Mouse (Mus musculus): Measurements from ENCODE around the gene Rere. TPM values are rescaled to one million over a fixed set of nuclear protein-coding genes. Genes with fewer than 3 reads are reported as not detected.

The Rere gene
- total and polyA plus RNA-seq, 3 experiments, result 4.1 to 31.8 TPM; not detected in 1

- Histone ChIP-seq H3K4me3 (ENCODE audit: control insufficient read depth in 1 of 2, insufficient read depth in 1 of 2, low read depth in 2 of 2, low read length in 2 of 2) (no peak overlapping the region), H3K9ac (ENCODE audit: control insufficient read depth, low read depth, low read length, poor library complexity, severe bottlenecking) (no peak overlapping the region), H3K27ac (ENCODE audit: control insufficient read depth, low read depth, low read length) (no peak overlapping the region), H3K27me3 (ENCODE audit: control insufficient read depth in 1 of 2, insufficient read depth in 2 of 2, low read length in 2 of 2) (no peaks in the 10 kb centered on the region), H3K9me3 (replicated peaks; ENCODE audit: insufficient read depth, low read length) (no peaks in the 10 kb centered on the region), H3K4me1 (ENCODE audit: control insufficient read depth in 1 of 2, insufficient read depth in 2 of 2, low read length in 2 of 2) (no peaks in the 10 kb centered on the region), H3K79me2 (ENCODE audit: control insufficient read depth, insufficient read depth, low read length, poor library complexity) (no peaks in the 10 kb centered on the region), H3K36me3 (ENCODE audit: control insufficient read depth in 1 of 2, insufficient read depth in 2 of 2, low read length in 2 of 2) (no peaks in the 10 kb centered on the region)
- DNase-seq (ENCODE audit: low read depth, low spot score), result no peak
- no peak for TF ChIP-seq HCFC1 (IDR thresholded peaks at IDR 0.05; ENCODE audit: low read depth, low read length)
- no peak for TF ChIP-seq ELF1 (IDR thresholded peaks at IDR 0.05; ENCODE audit: low read depth, low read length)
- no peak for TF ChIP-seq ZKSCAN1 (IDR thresholded peaks at IDR 0.05; ENCODE audit: low read depth, low read length)
- no peak for TF ChIP-seq TCF12 (IDR thresholded peaks at IDR 0.05; ENCODE audit: low read depth, low read length)
- TF ChIP-seq SMC3 (IDR thresholded peaks at IDR 0.05; ENCODE audit: low read depth, low read length), result no peak
- no peak for TF ChIP-seq MAZ (IDR thresholded peaks at IDR 0.05; ENCODE audit: low read depth, low read length)
- TF ChIP-seq E2F4 (IDR thresholded peaks at IDR 0.05; ENCODE audit: borderline replicate concordance, low read depth, low read length), result no peak
- TF ChIP-seq ETS1 (IDR thresholded peaks at IDR 0.05; ENCODE audit: low read depth, low read length), result no peak
- no peak for TF ChIP-seq MYB (IDR thresholded peaks at IDR 0.05; ENCODE audit: low read depth, low read length)
- no peak for TF ChIP-seq SIN3A (IDR thresholded peaks at IDR 0.05; ENCODE audit: low read length)
- TF ChIP-seq CHD1 (IDR thresholded peaks at IDR 0.05; ENCODE audit: low read depth, low read length), result no peak
- TF ChIP-seq TBP (IDR thresholded peaks at IDR 0.05; ENCODE audit: low read depth, low read length), result no peak
- TF ChIP-seq USF1 (IDR thresholded peaks at IDR 0.05; ENCODE audit: low read depth, low read length), result no peak
- TF ChIP-seq MAFK (IDR thresholded peaks at IDR 0.05; ENCODE audit: borderline replicate concordance, low read depth, low read length), result no peak
- no peak for TF ChIP-seq NELFE (IDR thresholded peaks at IDR 0.05; ENCODE audit: low read depth, low read length)
- no peak for TF ChIP-seq POLR2A (IDR thresholded peaks at IDR 0.05; ENCODE audit: control insufficient read depth in 1 of 2, insufficient read depth in 1 of 2, low read depth in 1 of 2, low read length in 2 of 2, poor library complexity in 1 of 2)
- no peak for TF ChIP-seq ZMIZ1 (IDR thresholded peaks at IDR 0.05; ENCODE audit: low read depth, low read length)
Observed at GRCm38 (mm10) chr4:150488767-150489166, 207.3 kb downstream of the Rere start.

GRCm38 (mm10) chr4:150490050-150490449, 208.6 kb downstream of the Rere start:
- Histone ChIP-seq H3K9ac (ENCODE audit: control insufficient read depth, low read depth, low read length, poor library complexity, severe bottlenecking) (no peak overlapping the region), H3K27ac (ENCODE audit: control insufficient read depth, low read depth, low read length) (no peak overlapping the region), H3K79me2 (ENCODE audit: control insufficient read depth, insufficient read depth, low read length, poor library complexity) (no peaks in the 10 kb centered on the region), H3K4me3 (ENCODE audit: control insufficient read depth in 1 of 2, insufficient read depth in 1 of 2, low read depth in 2 of 2, low read length in 2 of 2) (no peak overlapping the region), H3K4me1 (ENCODE audit: control insufficient read depth in 1 of 2, insufficient read depth in 2 of 2, low read length in 2 of 2) (no peaks in the 10 kb centered on the region), H3K36me3 (ENCODE audit: control insufficient read depth in 1 of 2, insufficient read depth in 2 of 2, low read length in 2 of 2) (no peaks in the 10 kb centered on the region), H3K9me3 (replicated peaks; ENCODE audit: insufficient read depth, low read length) (no peaks in the 10 kb centered on the region), H3K27me3 (ENCODE audit: control insufficient read depth in 1 of 2, insufficient read depth in 2 of 2, low read length in 2 of 2) (no peaks in the 10 kb centered on the region)
- DNase-seq (ENCODE audit: low read depth, low spot score), result no peak
- no peak for TF ChIP-seq CTCF (IDR thresholded peaks at IDR 0.05 in 2 of 3, conservative IDR thresholded peaks at IDR 0.05 in 1 of 3; ENCODE audit: control insufficient read depth in 1 of 3, insufficient read depth in 1 of 3, low read depth in 2 of 3, low read length in 3 of 3, poor library complexity in 1 of 3, severe bottlenecking in 1 of 3)
- no peak for TF ChIP-seq NELFE (IDR thresholded peaks at IDR 0.05; ENCODE audit: low read depth, low read length)
- TF ChIP-seq ZC3H11A (IDR thresholded peaks at IDR 0.05; ENCODE audit: low read depth, low read length), result no peak
- no peak for TF ChIP-seq MYC (IDR thresholded peaks at IDR 0.05; ENCODE audit: low read depth, low read length)
- no peak for TF ChIP-seq KAT2A (conservative IDR thresholded peaks at IDR 0.05; ENCODE audit: low read depth, low read length)
- TF ChIP-seq SMC3 (IDR thresholded peaks at IDR 0.05; ENCODE audit: low read depth, low read length), result no peak
- TF ChIP-seq TCF12 (IDR thresholded peaks at IDR 0.05; ENCODE audit: low read depth, low read length), result no peak
- TF ChIP-seq MEF2A (IDR thresholded peaks at IDR 0.05; ENCODE audit: extremely low read depth, insufficient replicate concordance, low read depth, low read length, poor library complexity, severe bottlenecking), result no peak
- no peak for TF ChIP-seq RAD21 (IDR thresholded peaks at IDR 0.05; ENCODE audit: low read depth, low read length)
- TF ChIP-seq POLR2AphosphoS2 (IDR thresholded peaks at IDR 0.05; ENCODE audit: low read length), result no peak
- no peak for TF ChIP-seq MYB (IDR thresholded peaks at IDR 0.05; ENCODE audit: low read depth, low read length)
- no peak for TF ChIP-seq GATA1 (IDR thresholded peaks at IDR 0.05; ENCODE audit: low read depth, low read length)
- no peak for TF ChIP-seq ETS1 (IDR thresholded peaks at IDR 0.05; ENCODE audit: low read depth, low read length)
- TF ChIP-seq ELF1 (IDR thresholded peaks at IDR 0.05; ENCODE audit: low read depth, low read length), result no peak
- no peak for TF ChIP-seq CHD1 (IDR thresholded peaks at IDR 0.05; ENCODE audit: low read depth, low read length)

All from MEL (cell line).